Mouse (Mus musculus) ZHBTc4 (cell line): ENCODE measurements at regions not wholly inside any gene's neighbourhood (a gene's known extent, or its start where the extent isn't known, plus 50 kb on each side); places are given as distances from the start of the nearest gene placed in this dataset.

Experiments
- DNase-seq: peaks from one replicate; pipeline ENCODE4 v3.0.0-alpha.2; 2011; ENCODE audit warnings: low read depth, low spot score

GRCm38 (mm10) chr9:8731141-8731540, 168.5 kb upstream of the Pgr start:
- no peak for DNase-seq

DNA sequence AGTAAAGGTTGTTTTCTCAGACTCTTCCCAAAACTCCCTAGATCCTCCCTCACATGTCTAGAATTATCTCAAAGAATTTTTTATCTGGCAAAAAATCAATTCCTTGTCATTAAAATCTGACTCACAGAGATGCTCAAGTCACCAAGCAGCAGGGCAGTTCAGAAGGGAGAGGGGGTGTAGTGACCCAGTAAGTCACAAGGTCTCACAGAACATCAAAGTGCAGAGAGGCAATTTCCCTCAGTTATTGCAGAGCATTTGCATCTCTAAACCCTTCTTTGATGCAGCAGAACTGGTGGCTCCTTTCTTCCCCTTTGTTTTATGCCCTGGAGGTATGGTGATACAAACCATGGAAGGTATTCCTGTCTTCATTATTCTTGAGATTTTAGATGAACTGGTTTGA, 166.1 kb upstream of the Pgr start:
- DNase-seq, result peak; percentile 72

- DNase-seq, result no peak
Measured at GRCm38 (mm10) chr9:8740190-8740589, 159.4 kb upstream of the Pgr start.

DNA sequence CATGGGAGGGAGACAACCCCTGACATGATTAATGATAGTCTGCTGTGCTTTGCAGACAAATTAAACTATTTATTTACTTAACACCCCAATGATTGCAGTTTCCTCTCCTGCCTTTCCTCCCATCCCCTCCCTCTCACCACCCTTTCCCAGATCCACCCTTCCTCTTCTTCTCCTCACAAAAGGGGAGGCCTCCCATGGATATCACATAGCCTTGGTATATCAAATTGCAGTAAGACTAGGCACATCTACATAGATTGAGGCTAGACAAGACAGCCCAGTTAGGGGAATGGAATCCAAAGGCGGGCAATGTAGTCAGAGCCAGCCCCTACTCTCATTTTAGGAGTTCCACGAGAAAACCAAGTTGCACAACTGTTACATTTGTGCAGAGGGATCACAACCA, 149.8 kb upstream of the Pgr start:
- no peak for DNase-seq

DNA sequence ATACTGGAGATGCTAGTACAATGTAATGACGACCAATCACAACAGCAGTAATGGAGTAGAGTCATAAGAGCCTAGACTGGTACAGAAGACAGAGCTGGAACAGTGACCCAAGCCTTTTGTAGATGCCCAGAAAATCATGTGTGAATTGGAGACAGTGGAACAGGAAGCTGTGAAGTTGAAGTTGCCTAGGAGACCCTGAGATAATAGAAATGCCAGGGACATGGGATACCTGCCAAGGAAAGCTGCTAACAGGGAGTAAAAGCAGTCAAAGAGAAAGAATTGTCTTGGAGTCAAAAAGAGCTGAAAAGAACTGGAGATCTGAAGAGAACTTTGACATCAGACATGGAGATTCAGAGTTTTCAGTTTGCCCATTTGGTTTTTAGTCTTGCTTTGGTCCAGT, 138.8 kb upstream of the Pgr start:
- DNase-seq, result no peak

DNA sequence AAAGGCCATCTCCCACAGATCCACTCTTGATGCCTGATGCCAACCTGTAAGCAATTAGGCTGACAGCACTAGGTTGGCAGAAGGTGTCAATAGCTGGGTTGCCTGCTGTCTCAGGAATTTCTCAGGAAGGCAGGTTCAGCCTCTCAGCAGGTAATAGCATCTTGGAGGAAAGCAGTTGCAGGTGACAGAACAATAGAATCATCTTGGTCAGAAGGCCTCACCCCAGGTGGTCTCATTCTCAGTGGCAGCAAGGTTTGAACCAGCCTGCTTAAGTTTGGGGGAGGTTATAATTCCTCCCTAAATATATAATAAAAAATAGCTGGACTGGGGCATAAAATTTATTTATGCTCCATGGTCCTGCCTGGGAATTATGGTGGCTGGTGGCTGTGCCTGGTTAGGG, 130.2 kb upstream of the Pgr start:
- DNase-seq, result peak; percentile 69

GRCm38 (mm10) chr9:8769996-8770395, 129.6 kb upstream of the Pgr start:
- DNase-seq, result peak; percentile 93

DNA sequence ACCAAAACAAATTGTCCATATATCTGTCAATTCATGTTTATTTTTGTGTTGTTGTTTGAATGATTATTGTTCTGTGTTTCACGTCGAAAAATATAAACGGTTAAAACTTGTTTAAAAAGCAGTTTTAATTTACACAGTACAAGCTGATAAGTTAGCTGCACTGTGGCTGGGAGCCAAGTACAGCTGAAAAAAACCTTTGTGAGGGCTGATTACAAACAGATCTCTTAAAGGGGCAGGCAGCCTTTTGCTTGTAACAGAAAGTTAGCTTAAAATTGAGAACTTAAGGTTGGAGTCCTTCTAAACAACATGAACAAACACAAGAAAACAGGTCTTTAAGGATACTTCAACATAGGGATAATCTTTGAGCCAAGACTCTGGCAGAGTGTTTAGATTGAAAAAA, 118.3 kb upstream of the Pgr start:
- peak; percentile 6 for DNase-seq

DNA sequence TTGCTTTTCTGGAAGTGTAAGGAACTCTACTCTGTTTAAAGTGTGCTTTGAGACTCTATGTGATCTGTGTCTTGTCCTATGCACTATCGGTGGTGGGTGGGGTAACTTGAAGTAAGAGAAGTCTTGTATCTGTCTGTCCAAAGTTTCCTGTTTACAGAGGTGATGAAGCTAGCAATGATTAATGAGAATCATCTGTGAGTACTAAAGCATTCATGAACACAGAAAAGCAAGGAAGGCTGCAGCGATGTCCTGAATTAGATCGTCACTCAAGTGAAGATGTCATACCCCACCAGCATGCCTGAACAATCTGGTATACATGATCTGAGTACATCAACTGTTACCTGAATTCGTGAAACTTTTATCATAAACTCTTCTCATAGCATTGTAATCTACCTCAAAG, 85.4 kb upstream of the Pgr start:
- no peak for DNase-seq

- DNase-seq, result no peak
Measured at GRCm38 (mm10) chr9:8823719-8824371, 75.8 kb upstream of the Pgr start.

DNA sequence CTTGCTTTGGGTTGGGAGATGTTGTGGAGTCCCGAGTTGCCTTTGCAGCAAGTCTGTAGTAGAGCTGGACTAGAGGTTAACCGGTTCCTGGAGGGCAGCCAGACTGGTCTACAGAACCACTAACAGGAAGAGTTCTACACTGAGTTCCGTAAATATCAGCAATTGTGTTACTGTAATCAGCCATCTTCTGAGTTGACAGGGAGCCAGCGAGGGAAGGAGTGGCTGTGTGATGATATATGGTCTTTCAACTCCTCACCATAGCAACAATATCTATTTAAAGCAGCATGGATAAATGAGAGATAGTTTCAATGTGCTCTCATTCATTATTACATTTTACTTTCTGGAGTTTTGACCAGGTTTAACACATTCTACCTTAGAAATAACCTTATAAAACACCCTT, 67.5 kb upstream of the Pgr start:
- DNase-seq, result no peak

GRCm38 (mm10) chr9:8837073-8837472, 62.6 kb upstream of the Pgr start:
- no peak for DNase-seq

GRCm38 (mm10) chr9:8838356-8838755, 61.3 kb upstream of the Pgr start:
- no peak for DNase-seq

GRCm38 (mm10) chr9:8838891-8839290, 60.7 kb upstream of the Pgr start:
- DNase-seq, result no peak
